Mouse (Mus musculus) ES-Bruce4 (cell line): Measurements from ENCODE around the gene Plekha4. TPM values are rescaled to one million over a fixed set of nuclear protein-coding genes. Genes with fewer than 3 reads are reported as not detected.

ENCODE experiments used
- H3K27ac ChIP-seq: 2 replicates; pipeline ENCODE4 v1.5.1; 2012; ENCODE audit warnings: low read length, inconsistent platforms; ENCODE audit not compliant: insufficient read depth
- H3K27me3 ChIP-seq: 2 replicates; pipeline ENCODE4 v1.6.1; 2012; ENCODE audit warnings: mild to moderate bottlenecking, low read length, inconsistent platforms; ENCODE audit not compliant: control insufficient read depth, poor library complexity, insufficient read depth, severe bottlenecking
- H3K36me3 ChIP-seq: 2 replicates; pipeline ENCODE4 v1.6.1; 2012; ENCODE audit warnings: inconsistent platforms, mild to moderate bottlenecking, low read length, moderate library complexity; ENCODE audit not compliant: control insufficient read depth, poor library complexity, insufficient read depth, severe bottlenecking
- H3K4me1 ChIP-seq: one replicate; pipeline ENCODE4 v1.8.1; 2011; ENCODE audit warnings: low read length; ENCODE audit not compliant: control insufficient read depth, insufficient read depth
- H3K4me3 ChIP-seq: 2 replicates; pipeline ENCODE4 v1.5.1; 2011; ENCODE audit warnings: low read depth, mild to moderate bottlenecking, low read length
- H3K9ac ChIP-seq: 2 replicates; pipeline ENCODE4 v1.6.1; 2012; ENCODE audit warnings: low read depth, mild to moderate bottlenecking, inconsistent platforms; ENCODE audit not compliant: poor library complexity, severe bottlenecking
- H3K9me3 ChIP-seq: replicated peaks from 2 replicates; pipeline ENCODE4 v1.6.1; 2012; ENCODE audit warnings: mild to moderate bottlenecking, low read length, inconsistent platforms; ENCODE audit not compliant: control insufficient read depth, poor library complexity, insufficient read depth, severe bottlenecking
- CTCF ChIP-seq: IDR thresholded peaks from one replicate; pipeline ENCODE4 v1.8.1; 2011; ENCODE audit warnings: low read depth, low read length
- EP300 ChIP-seq: IDR thresholded peaks from 2 replicates; pipeline ENCODE4 v1.6.1; 2011; ENCODE audit warnings: low read depth, low read length; ENCODE audit not compliant: insufficient read depth
- POLR2A ChIP-seq: IDR thresholded peaks from one replicate; pipeline ENCODE4 v1.8.1; 2011; ENCODE audit warnings: low read length; ENCODE audit not compliant: insufficient read depth
- polyA plus RNA-seq: library from polyadenylated mRNA; stranded (reverse); fragments of >200 nt; gene quantifications from 2 replicates; pipeline ENCODE4 v1.2.4, GENCODE M21; 2011; ENCODE audit warnings: low read depth; ENCODE audit not compliant: missing spikeins, insufficient read depth, insufficient read length

The Plekha4 gene
- polyA plus RNA-seq, 1 experiment: 14.3 TPM

- TF ChIP-seq CTCF (no peak), POLR2A (no peak), EP300 (no peak)
Measured at GRCm38 (mm10) chr7:45573954-45574353, 47.8 kb downstream of the Plekha4 start.

GRCm38 (mm10) chr7:45574472-45575379, 48.6 kb downstream of the Plekha4 start:
- no peak for TF ChIP-seq POLR2A
- TF ChIP-seq CTCF: no peak
- peak; percentile 84 for TF ChIP-seq EP300
- H3K9ac ChIP-seq: peak overlapping the region; percentile 57
- H3K36me3 ChIP-seq: peaks cover 19% of the 10 kb centered on the region
- H3K27me3 ChIP-seq: no peaks in the 10 kb centered on the region
- H3K4me3 ChIP-seq: peak overlapping the region; percentile 24
- H3K27ac ChIP-seq: peak overlapping the region; percentile 100
- no peaks in the 10 kb centered on the region for H3K9me3 ChIP-seq
- peaks cover 17% of the 10 kb centered on the region for H3K4me1 ChIP-seq

More at GRCm38 (mm10) chr7:45573954-45574353, 47.8 kb downstream of the Plekha4 start:
- H3K4me3 ChIP-seq: no peak overlapping the region
- H3K9me3 ChIP-seq: no peaks in the 10 kb centered on the region
- H3K4me1 ChIP-seq: peaks cover 17% of the 10 kb centered on the region
- H3K27ac ChIP-seq: peak overlapping the region; percentile 100
- H3K36me3 ChIP-seq: peaks cover 19% of the 10 kb centered on the region
- H3K9ac ChIP-seq: 0 out of 2 replicates have a peak overlapping the region, but pooled peaks have one; percentile 77
- H3K27me3 ChIP-seq: no peaks in the 10 kb centered on the region

- no peak overlapping the region for H3K9ac ChIP-seq
- no peak overlapping the region for H3K27ac ChIP-seq
- H3K27me3 ChIP-seq: no peaks in the 10 kb centered on the region
- no peaks in the 10 kb centered on the region for H3K9me3 ChIP-seq
- TF ChIP-seq POLR2A: no peak
- no peak overlapping the region for H3K4me3 ChIP-seq
- peaks cover 28% of the 10 kb centered on the region for H3K36me3 ChIP-seq
- no peaks in the 10 kb centered on the region for H3K4me1 ChIP-seq
Measured at GRCm38 (mm10) chr7:45585923-45586322, 59.8 kb downstream of the Plekha4 start.

- Histone ChIP-seq H3K36me3 (peaks cover 19% of the 10 kb centered on the region), H3K9me3 (no peaks in the 10 kb centered on the region), H3K27me3 (no peaks in the 10 kb centered on the region), H3K4me3 (no peak overlapping the region), H3K4me1 (no peaks in the 10 kb centered on the region), H3K27ac (no peak overlapping the region), H3K9ac (no peak overlapping the region)
- TF ChIP-seq EP300 (no peak), POLR2A (no peak), CTCF (no peak)
Measured at GRCm38 (mm10) chr7:45587631-45588592, 61.8 kb downstream of the Plekha4 start.

GRCm38 (mm10) chr7:45589173-45589572, 63.0 kb downstream of the Plekha4 start:
- no peaks in the 10 kb centered on the region for H3K27me3 ChIP-seq
- H3K9me3 ChIP-seq: no peaks in the 10 kb centered on the region
- peaks cover 17% of the 10 kb centered on the region for H3K36me3 ChIP-seq
- no peaks in the 10 kb centered on the region for H3K4me1 ChIP-seq
- no peak overlapping the region for H3K9ac ChIP-seq
- no peak overlapping the region for H3K27ac ChIP-seq
- TF ChIP-seq EP300 (no peak), CTCF (peak; percentile 95)
- peak overlapping the region; percentile 18; the same call in 1 of the 2 replicates for H3K4me3 ChIP-seq

- H3K27me3 ChIP-seq: no peaks in the 10 kb centered on the region
- H3K36me3 ChIP-seq: peaks cover 15% of the 10 kb centered on the region
- H3K9me3 ChIP-seq: no peaks in the 10 kb centered on the region
- no peak for TF ChIP-seq POLR2A
- no peak overlapping the region for H3K4me3 ChIP-seq
- H3K27ac ChIP-seq: no peak overlapping the region
- no peaks in the 10 kb centered on the region for H3K4me1 ChIP-seq
- no peak overlapping the region for H3K9ac ChIP-seq
Measured at GRCm38 (mm10) chr7:45589898-45590297, 63.8 kb downstream of the Plekha4 start.
